Mouse (Mus musculus) spleen, postnatal 10 days (tissue): ENCODE data around the gene Duoxa2.

Experiments
- DNase-seq, 2 experiments: peaks; one replicate each; pipeline ENCODE4 v3.0.0; 2021 to 2022; ENCODE audit warnings: low spot score in 2 of 2

The Duoxa2 gene

DNA sequence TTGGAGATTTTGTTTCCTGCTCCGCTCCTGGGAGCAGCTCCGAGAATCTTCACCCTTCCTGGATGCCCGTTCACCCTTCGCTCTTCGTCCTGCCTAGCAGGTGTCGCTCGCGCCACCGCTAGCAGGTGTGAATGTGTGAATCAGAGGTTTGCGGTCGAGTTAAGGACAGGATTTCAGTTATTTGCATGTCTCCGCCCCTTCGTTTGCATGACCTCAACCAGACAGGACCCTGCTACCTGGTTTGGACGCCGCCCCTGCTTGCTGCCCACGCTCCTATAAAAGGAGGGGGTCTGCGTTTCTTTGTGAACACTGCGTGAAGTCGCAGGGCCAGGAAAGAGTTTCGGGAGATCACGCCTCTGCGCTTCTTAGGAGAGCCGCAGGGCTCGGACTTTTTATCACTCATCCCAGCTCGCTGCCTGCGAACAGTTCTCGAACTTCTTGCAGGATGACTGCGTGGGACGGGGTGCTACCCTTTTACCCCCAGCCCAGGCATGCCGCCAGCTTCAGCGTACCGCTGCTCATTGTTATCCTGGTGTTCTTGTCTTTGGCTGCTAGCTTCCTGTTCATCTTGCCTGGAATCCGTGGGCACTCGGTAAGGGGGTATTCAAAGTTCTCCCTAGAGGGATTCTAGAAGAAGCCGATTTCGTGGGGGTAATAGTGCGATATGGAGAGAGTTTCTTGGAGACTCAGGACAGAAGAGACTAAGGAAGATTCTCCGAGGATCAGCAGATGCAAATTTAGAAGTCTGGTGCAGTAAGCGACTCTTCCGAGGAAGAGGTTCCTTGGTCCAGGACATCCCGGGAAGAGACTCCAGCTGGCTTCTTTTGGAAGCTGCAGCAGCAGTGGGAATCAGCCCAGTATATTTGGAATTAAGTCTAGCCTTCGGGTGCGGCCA lies at the start of gene Duoxa2:
TSS of gene Duoxa2 (plus strand) at position 305 of the 895 bp plus-strand sequence.
- DNase-seq: peak in 1 of 2 experiments; percentile 27

DNA sequence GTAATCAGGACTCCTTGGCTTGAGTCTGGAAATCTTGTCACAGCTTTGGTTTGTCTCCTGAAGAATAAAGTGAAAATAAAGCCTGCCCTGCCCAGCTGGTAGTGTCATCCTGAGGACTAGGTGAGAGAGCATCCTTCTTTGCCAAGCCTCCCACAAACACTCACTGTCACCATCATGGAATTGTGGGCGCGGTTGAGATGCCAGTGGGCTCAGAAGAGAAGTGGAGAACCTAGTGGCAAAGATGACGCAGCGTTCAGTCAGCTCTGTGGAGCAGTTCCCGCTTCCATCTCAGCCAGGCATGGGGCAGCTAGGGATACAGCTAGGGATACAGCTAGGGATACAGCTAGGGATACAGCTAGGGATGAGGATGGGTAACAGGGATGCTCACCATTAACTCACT lies 42.7 kb upstream of the Duoxa2 start:
- DNase-seq: no peak

GRCm38 (mm10) chr2:122260729-122261128 lies 38.0 kb upstream of the Duoxa2 start:
- DNase-seq: no peak

- no peak for DNase-seq
Measured at GRCm38 (mm10) chr2:122264690-122265089, 34.0 kb upstream of the Duoxa2 start.

- DNase-seq: no peak
Measured at GRCm38 (mm10) chr2:122266407-122267193, 32.1 kb upstream of the Duoxa2 start.

- no peak for DNase-seq
Measured at GRCm38 (mm10) chr2:122278769-122279168, 19.9 kb upstream of the Duoxa2 start.

DNA sequence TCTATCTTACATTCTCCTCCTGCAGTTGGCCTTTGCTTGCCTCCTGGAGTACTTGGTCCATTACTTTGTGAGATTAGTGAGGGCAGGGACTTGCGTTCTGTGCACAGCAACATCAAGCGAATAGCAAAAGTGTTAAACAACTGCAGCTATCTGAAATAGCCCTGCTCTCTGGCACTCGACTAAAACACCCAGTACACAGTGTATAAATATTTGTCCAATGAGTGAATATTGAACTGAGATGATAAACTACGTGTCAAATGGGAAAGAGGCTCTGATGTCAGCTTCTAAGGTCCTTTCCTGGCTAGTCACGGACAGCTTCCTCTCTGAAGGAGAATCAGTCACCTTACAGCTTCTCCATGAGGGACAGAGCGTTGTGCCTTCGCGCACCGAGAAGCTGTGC lies 14.6 kb upstream of the Duoxa2 start:
- DNase-seq: no peak

DNA sequence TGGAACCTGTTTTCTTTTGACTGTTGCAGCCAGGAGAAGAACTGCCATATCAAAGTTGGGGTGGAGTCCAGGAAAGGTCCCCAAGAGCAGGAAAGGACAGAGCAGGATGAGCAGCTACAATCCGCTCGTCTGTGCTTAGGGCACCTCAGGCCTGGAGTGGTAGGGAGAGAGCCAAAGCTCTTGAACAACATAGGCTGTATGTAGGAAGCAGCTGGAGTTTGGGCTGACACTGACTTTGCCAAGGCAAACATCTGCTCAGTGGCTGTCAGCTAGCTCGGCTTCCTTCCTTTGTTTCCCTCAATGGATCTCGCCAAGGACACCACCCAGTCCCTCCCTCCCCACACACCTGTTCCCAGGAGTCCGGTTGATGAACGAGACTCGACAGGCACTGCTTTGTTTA lies 12.6 kb upstream of the Duoxa2 start:
- no peak for DNase-seq

DNA sequence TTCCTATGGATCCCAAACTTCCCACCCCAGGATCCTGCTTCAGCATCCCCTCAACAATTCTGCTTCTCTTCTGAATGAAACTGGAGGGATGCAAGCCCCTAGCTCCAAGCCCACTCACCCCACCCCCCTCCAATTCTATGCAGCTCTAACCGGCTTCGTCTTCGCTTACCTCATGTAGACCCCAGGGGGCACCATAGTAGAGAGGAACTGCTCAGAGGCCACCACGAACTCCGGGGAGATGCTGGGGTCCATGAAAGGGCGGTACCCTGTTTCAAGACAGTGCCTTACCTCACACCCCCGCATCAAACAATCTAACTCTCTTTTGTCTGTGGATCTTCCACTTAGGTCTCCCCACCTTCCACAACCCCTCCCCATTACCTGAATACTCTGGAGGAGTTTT lies 3.8 kb upstream of the Duoxa2 start:
- DNase-seq: no peak

DNA sequence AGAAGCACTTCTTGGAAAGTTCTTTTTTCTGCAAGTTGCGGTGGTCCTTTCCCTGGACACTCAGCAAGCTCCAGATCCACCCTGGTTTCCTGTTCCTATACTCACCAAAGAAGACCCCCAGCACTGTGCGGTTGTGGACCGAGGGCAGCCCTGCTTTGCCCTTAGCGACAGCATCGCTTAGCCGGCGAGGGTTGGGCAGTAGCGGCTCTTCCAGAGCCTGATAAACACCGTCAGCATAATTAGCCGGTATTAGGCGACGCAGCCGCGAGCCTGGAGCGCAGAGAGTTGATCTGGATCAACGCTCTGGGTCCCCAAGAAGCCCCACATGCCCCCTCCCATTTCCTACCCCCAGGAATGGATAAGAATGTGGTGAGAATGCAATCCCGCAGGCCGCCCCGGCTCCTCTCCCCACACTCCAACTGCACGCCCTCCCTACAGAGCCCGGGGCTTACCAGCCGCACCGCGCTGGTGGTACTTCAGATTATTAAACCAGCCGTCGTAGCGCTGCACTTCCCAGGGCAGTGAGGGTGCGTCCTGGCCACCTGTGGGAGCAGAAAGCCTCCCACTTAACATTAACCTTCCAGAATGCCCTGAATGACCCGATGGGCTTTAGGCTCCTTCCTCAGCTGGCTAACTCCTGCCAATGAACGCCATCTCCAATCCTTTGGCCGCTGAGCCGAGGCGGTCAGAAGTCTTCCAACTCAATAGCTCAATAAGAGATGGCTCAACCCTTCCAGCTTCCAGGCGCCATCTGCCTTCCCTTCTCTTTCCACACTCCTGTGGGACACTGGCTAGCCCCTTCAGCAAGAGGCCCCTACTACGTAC lies 1.2 kb upstream of the Duoxa2 start:
- DNase-seq: no peak

- DNase-seq: no peak
Measured at GRCm38 (mm10) chr2:122298096-122298499, 602 bp upstream of the Duoxa2 start, which contains the start of gene Duox2. Duox2 (minus strand) TSS chr2:122298449.

DNA sequence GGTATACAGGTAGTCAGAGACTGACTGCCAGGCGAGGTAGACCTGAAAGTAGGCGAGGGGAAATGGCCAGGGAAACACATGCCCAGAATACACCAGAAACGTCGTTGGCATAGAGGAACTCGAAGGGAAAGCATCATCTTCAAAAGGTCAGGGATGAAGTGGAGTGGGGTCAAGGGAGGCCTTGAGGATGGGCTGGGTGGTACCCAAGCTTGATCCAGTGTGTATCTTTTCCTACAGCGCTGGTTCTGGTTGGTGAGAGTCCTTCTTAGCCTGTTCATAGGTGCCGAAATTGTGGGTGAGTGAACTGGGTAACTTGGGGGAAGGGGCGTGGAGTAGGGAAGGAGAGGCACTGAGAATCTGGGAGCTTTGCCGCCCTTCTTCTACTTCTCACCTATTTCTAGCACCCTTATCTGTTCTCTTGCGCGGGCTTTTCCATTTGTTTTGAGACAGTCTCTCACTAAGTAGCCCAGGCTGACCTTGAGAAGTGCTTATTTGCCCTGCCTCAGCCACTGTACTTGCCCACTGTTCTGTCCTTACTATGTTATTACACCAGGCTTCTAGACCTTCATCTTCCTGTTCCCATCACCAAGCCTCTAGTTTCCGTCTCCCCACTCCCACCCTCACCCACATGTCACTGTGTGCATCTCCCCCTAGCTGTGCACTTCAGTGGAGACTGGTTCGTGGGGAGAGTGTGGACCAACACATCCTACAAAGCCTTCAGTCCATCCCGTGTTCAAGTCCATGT lies 1.4 kb downstream of the Duoxa2 start:
- no peak for DNase-seq

- no peak for DNase-seq
Measured at GRCm38 (mm10) chr2:122300656-122301020, 1.9 kb downstream of the Duoxa2 start.

- peak in 1 of 2 experiments; percentile 32 for DNase-seq
Measured at GRCm38 (mm10) chr2:122301081-122301920, 2.6 kb downstream of the Duoxa2 start.

DNA sequence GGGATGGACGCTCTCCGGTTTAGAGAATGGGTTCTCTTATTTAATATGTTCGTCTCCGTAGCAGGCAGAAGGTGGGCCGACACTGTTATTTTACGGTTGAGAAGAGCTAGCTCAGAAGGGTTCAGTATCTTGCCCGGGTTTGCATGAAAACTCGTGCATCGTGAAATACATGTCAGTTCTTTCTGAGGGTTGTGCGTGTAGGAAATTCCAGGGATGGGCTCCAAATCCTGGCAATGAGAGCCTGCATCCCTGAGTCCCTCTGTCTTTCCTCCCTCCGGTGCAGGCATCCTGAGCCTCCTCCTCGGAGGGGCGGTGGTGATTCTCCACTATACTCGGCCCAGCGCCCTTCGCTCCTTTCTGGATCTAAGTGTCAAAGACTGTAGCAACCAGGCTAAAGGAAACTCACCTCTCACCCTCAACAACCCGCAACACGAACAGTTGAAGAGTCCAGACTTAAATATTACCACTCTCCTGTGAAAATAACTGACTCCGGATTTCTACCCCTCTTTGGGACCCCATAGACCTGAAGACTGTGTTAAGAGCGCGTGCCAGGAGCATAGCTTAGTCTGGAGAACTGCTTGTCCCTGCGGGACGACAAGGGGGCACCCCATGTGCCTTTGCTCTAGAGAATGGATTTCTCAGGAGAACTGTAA lies 3.3 kb downstream of the Duoxa2 start:
- no peak for DNase-seq

GRCm38 (mm10) chr2:122302574-122303241 lies 4.0 kb downstream of the Duoxa2 start:
- DNase-seq: peak; percentile 31 to 72

DNA sequence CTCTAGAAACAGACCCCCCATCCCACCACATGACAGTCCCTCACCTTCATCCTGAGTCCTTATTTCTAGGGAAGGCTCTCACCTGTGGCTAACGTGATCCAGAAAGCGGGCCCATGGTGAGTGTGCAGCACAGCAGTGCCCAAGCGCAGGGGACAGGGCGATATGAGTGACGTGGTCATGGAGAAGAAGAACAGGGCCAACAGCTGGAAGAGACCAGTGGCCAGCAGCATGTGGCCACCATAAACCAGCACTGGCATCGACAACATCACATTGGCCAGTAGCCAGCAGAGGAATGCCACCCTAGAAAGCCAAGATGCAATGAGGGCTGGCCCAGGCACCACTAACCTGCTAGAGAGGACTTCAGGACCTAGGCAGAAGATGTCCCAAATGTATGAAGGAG lies 5.8 kb downstream of the Duoxa2 start:
- no peak for DNase-seq

DNA sequence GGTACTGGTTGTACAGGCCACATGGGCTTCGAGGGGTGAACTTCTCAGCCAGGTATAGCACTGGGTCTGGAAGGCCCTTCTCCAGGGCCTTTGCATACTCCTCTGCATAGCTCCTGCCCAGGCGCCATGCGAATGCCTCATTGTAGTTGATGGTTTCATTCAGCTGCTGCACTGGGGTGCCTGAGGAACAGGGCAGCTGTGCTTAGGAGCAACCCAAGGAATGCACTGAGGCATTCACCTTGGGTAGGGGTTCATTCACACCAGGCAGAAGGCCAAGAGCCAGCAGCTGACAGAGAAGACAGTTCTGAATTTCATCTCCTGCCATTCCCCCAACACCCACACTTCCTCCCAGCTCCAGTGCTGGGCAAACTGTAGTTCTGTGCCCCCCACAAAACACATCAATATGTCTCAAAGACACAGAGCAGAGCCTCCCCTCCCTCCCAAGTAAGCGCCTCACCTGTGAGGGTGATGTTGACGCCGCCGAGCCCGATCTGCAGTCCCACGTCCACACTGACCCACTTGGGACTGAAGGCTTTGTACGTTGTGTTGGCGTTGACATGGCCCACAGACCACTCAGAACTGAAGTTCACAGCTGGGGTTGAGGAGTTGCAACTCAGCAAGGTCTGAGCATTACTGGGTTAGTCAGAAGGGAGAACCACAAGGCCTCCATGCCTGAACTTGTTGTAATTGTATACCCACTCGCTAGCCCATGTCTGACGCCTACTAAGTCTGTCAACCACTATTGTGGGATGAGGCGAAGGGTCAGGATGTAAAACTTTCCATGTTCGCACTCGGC lies 6.6 kb downstream of the Duoxa2 start:
- DNase-seq: no peak
